Mouse (Mus musculus) erythroblast, embryonic 14.5 days (primary cell): ENCODE data around the gene Gtpbp3.

Source experiments
- GATA1 ChIP-seq: IDR thresholded peaks from 2 replicates; pipeline ENCODE4 v1.6.1; 2012; ENCODE audit warnings: low read length, inconsistent platforms, mixed read lengths
- TAL1 ChIP-seq: IDR thresholded peaks from 3 replicates; pipeline ENCODE4 v1.6.1; 2012; ENCODE audit warnings: low read length, inconsistent platforms, mixed read lengths

- TF ChIP-seq TAL1: no peak
- TF ChIP-seq GATA1: no peak
Observed at GRCm38 (mm10) chr8:71457659-71458270, 30.1 kb upstream of the Gtpbp3 start.
